Mouse (Mus musculus): ENCODE measurements around the gene Fam47e. TPM values are rescaled to one million over a fixed set of nuclear protein-coding genes. Genes with fewer than 3 reads are reported as not detected.

Fam47e gene
- not detected in 4 replicates for total RNA-seq (2023)

DNA sequence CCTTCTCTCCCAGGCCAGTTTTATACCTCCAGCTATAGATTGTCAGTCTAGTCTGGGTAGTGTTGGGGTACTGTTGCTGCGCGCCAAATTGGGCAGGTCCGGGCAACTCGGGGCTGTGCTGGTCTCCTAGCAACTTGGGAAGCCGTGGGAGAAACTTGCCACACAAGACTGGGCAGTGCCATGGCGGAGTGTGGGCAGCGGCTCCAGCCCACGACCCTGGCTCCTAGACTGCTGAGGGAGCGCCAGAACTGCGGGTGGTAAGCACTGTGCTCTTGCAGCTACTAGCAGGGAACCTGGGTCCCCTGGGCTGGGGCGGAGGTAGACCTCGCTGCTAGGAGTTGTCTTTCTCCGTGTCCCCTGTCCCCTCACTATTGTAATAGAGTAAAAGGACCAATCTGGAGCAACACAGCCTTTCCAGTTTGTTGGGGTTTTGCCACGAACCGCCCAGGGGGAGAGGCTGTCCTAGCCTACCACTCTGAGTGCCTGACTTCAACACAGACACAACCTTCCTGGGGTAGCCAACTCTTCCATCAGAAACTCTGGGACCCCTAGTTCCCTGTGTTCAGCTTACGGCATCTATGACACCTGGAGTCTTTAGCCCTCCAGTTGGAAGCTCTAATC, at the start of gene Fam47e:
TSS of gene Fam47e (plus strand) at position 179 of the 621 bp plus-strand sequence.

DNA sequence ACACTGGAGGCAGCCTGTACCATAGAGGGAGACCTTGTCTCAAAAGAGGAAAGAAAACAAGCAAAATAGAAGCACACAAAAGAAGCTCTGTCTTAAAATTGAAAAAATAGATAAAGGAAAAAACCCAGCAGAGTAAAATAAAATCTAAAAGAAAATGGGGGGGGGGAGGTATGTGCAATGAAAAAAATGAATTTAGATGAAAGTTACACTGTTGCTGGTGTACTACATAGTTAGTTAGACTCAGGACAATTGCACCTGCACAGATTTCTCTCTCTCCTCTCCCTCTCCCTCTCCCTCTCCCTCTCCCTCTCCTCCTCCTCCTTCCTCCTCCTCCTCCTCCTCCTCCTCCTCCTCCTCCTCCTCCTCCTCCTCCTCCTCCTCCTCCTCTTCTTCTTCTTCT, 48.1 kb upstream of the Fam47e start, which contains the start of gene Scarb2:
TSS of gene Scarb2 (minus strand) at position 101 of the 400 bp plus-strand sequence.

DNA sequence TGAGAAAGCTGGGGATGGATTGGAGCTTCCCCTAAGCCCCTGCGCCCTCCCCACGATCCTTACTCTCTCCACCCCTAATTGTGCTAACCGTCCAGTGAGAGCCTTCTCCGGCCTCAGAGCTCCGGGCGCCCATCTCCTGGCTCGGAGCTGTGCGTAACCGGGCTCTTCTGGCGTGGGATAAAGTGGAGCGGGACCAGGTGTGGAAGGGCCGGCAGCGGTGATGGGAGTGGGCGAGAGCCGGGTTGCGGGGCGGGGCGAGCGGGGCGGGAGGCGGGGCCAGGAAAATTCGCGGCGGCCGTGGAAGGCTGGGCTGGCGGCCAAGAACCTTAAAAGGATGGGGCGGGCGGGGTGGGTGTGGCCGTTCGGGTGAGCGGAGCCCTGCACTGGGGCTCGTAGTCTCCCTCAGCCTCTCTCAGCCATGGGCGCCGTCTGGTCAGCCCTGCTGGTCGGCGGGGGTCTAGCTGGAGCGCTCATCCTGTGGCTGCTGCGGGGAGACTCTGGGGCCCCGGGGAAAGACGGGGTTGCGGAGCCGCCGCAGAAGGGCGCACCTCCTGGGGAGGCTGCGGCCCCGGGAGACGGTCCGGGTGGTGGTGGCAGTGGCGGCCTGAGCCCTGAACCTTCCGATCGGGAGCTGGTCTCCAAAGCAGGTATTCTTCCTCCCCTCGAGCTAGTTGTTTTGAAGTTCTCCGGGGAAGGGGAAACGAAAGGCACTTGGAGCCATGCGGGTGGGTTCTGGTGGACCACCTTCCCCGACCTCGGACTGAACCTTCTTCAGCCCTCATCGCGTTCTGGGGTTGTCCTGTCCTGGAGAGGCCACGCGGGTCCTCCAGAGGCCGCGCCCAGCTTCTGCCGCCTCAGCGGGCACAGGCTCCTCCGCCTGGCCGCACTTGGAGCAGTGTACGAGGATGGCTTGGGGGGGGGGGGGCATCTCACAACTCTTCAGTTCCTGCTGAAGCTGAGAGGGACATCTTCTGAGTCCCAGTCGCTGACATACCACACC, 48.1 kb downstream of the Fam47e start, which contains the start of gene Stbd1:
TSS of gene Stbd1 (plus strand) at position 351 of the 1,000 bp plus-strand sequence.

Other genes starting within 250 kb of the Fam47e start
- 99.1 to 113 TPM (median 104 TPM) in 4 replicates for gene Sdad1, start 244.6 kb upstream of the Fam47e start, total RNA-seq (2023)
- 0.40 to 1.4 TPM (median 0.80 TPM) in 4 replicates for gene Cxcl9, start 227.0 kb upstream of the Fam47e start, total RNA-seq (2023)
- gene Art3, start 223.2 kb upstream of the Fam47e start, total RNA-seq (2023): 1.9 TPM in 1 of 4 replicates, not detected in the others
- gene Cxcl10, start 206.2 kb upstream of the Fam47e start, total RNA-seq (2023): 0.24 to 2.3 TPM (median 0.98 TPM) in 3 of 4 replicates, not detected in the other
- gene Nup54, start 119.8 kb upstream of the Fam47e start, total RNA-seq (2023): 53.8 to 60.9 TPM (median 60.1 TPM) in 4 replicates
- gene Scarb2, start 48.2 kb upstream of the Fam47e start, total RNA-seq (2023): 28.6 to 30.0 TPM (median 29.1 TPM) in 4 replicates
- gene Stbd1, start 48.0 kb downstream of the Fam47e start, total RNA-seq (2023): 3.5 to 4.9 TPM (median 3.6 TPM) in 4 replicates
- gene Ccdc158, start 120.2 kb downstream of the Fam47e start, total RNA-seq (2023): not detected in 4 replicates
- 0.19 to 0.20 TPM in 2 of 4 replicates, not detected in the others for gene Shroom3, start 128.4 kb downstream of the Fam47e start, total RNA-seq (2023)